Mouse (Mus musculus): ENCODE data around the gene Aff4. TPM values are rescaled to one million over a fixed set of nuclear protein-coding genes. Genes with fewer than 3 reads are reported as not detected.

The Aff4 gene
- total and polyA plus RNA-seq, 3 experiments, result 19.8 to 50.6 (median 22.1) TPM

GRCm38 (mm10) chr11:53445562-53445961 lies 94.9 kb downstream of the Aff4 start:
- DNase-seq (ENCODE audit: extremely low read depth), result no peak
- Histone ChIP-seq H3K79me2 (replicated peaks; ENCODE audit: control insufficient read depth, extremely low read depth, insufficient read depth, poor library complexity, severe bottlenecking) (no peaks in the 10 kb centered on the region), H3K4me3 (replicated peaks in 1 of 3; ENCODE audit: low read depth in 2 of 3, low read length in 2 of 3, poor library complexity in 1 of 3) (no peak overlapping the region), H3K4me1 (ENCODE audit: control insufficient read depth in 1 of 2, insufficient read depth in 2 of 2) (0 out of 4 replicates have a peak, but pooled peaks cover 0 to 2% of the 10 kb centered on the region in 2 experiments), H3K4me2 (ENCODE audit: insufficient read depth, low read depth, poor library complexity, severe bottlenecking) (no peak overlapping the region), H3K9me3 (replicated peaks; ENCODE audit: low read length) (no peaks in the 10 kb centered on the region), H3K27ac (ENCODE audit: insufficient read depth, low read depth) (no peak overlapping the region), H3K9ac (ENCODE audit: insufficient read depth, low read depth) (no peak overlapping the region), H3K36me3 (replicated peaks in 1 of 2; ENCODE audit: control insufficient read depth in 1 of 2, insufficient read depth in 1 of 2, low read length in 1 of 2) (no peaks in the 10 kb centered on the region), H3K27me3 (replicated peaks) (no peaks in the 10 kb centered on the region)
- dilution Hi-C loops (cut with MboI; ENCODE audit: extremely low pct_ligation_motif_present, extremely low pct_unique_long_range_greater_than_20kb, low sequenced_read_pairs) (no loop called here), in situ Hi-C loops (cut with MboI; ENCODE audit: low pct_ligation_motif_present, low pct_unique_long_range_greater_than_20kb, low sequenced_read_pairs) (no loop called here)
- TF ChIP-seq IRF4 (IDR thresholded peaks at IDR 0.05; ENCODE audit: low read depth, low read length) (no peak), TCF12 (IDR thresholded peaks at IDR 0.05; ENCODE audit: low read depth, low read length) (no peak), HCFC1 (IDR thresholded peaks at IDR 0.05; ENCODE audit: low read depth, low read length) (no peak), SMC3 (IDR thresholded peaks at IDR 0.05; ENCODE audit: low read depth, low read length) (no peak), MXI1 (IDR thresholded peaks at IDR 0.05; ENCODE audit: low read depth, low read length) (no peak), JUND (conservative IDR thresholded peaks at IDR 0.05; ENCODE audit: low read depth, low read length) (no peak), SIN3A (IDR thresholded peaks at IDR 0.05; ENCODE audit: low read length) (no peak), CHD2 (IDR thresholded peaks at IDR 0.05; ENCODE audit: low read length) (no peak), BHLHE40 (IDR thresholded peaks at IDR 0.05; ENCODE audit: low read depth, low read length) (no peak), ZC3H11A (IDR thresholded peaks at IDR 0.05; ENCODE audit: low read depth, low read length) (no peak), CHD1 (IDR thresholded peaks at IDR 0.05; ENCODE audit: low read depth, low read length) (no peak), PAX5 (IDR thresholded peaks at IDR 0.05; ENCODE audit: low read length) (no peak), ZKSCAN1 (IDR thresholded peaks at IDR 0.05; ENCODE audit: borderline replicate concordance, low read depth, low read length) (no peak), ETS1 (conservative IDR thresholded peaks at IDR 0.05; ENCODE audit: low read depth, low read length) (no peak), KAT2A (IDR thresholded peaks at IDR 0.05; ENCODE audit: insufficient replicate concordance, low read length) (no peak), MEF2A (IDR thresholded peaks at IDR 0.05; ENCODE audit: borderline replicate concordance, low read depth, low read length) (no peak), EP300 (IDR thresholded peaks at IDR 0.05; ENCODE audit: low read length) (no peak)

GRCm38 (mm10) chr11:53446183-53446582 lies 95.5 kb downstream of the Aff4 start:
- H3K4me1 ChIP-seq (ENCODE audit: control insufficient read depth in 1 of 2, insufficient read depth in 2 of 2), result 0 out of 4 replicates have a peak, but pooled peaks cover 0 to 2% of the 10 kb centered on the region in 2 experiments
- no peak for DNase-seq (ENCODE audit: extremely low read depth)
- H3K36me3 ChIP-seq (replicated peaks in 1 of 2; ENCODE audit: control insufficient read depth in 1 of 2, insufficient read depth in 1 of 2, low read length in 1 of 2), result no peaks in the 10 kb centered on the region
- TF ChIP-seq ZNF384 (IDR thresholded peaks at IDR 0.05; ENCODE audit: low read depth, low read length) (no peak), ETS1 (conservative IDR thresholded peaks at IDR 0.05; ENCODE audit: low read depth, low read length) (no peak), RAD21 (IDR thresholded peaks at IDR 0.05; ENCODE audit: low read depth, low read length) (no peak), NELFE (IDR thresholded peaks at IDR 0.05; ENCODE audit: low read depth, low read length) (no peak), TCF12 (IDR thresholded peaks at IDR 0.05; ENCODE audit: low read depth, low read length) (no peak), TBP (conservative IDR thresholded peaks at IDR 0.05; ENCODE audit: low read depth, low read length) (no peak), MXI1 (IDR thresholded peaks at IDR 0.05; ENCODE audit: low read depth, low read length) (no peak), MYC (IDR thresholded peaks at IDR 0.05; ENCODE audit: low read depth, low read length) (no peak), UBTF (IDR thresholded peaks at IDR 0.05; ENCODE audit: low read depth, low read length) (no peak), CHD2 (IDR thresholded peaks at IDR 0.05; ENCODE audit: low read length) (no peak), HCFC1 (IDR thresholded peaks at IDR 0.05; ENCODE audit: low read depth, low read length) (no peak), PAX5 (IDR thresholded peaks at IDR 0.05; ENCODE audit: low read length) (no peak), KAT2A (IDR thresholded peaks at IDR 0.05; ENCODE audit: insufficient replicate concordance, low read length) (no peak), RCOR1 (conservative IDR thresholded peaks at IDR 0.05; ENCODE audit: low read depth, low read length) (no peak), MEF2A (IDR thresholded peaks at IDR 0.05; ENCODE audit: borderline replicate concordance, low read depth, low read length) (no peak)
- H3K79me2 ChIP-seq (replicated peaks; ENCODE audit: control insufficient read depth, extremely low read depth, insufficient read depth, poor library complexity, severe bottlenecking), result no peaks in the 10 kb centered on the region
- H3K9me3 ChIP-seq (replicated peaks; ENCODE audit: low read length), result no peaks in the 10 kb centered on the region
- no peak overlapping the region for H3K4me2 ChIP-seq (ENCODE audit: insufficient read depth, low read depth, poor library complexity, severe bottlenecking)
- H3K4me3 ChIP-seq (replicated peaks in 1 of 3; ENCODE audit: low read depth in 2 of 3, low read length in 2 of 3, poor library complexity in 1 of 3), result no peak overlapping the region
- H3K27ac ChIP-seq (ENCODE audit: insufficient read depth, low read depth), result no peak overlapping the region
- in situ Hi-C loops (cut with MboI; ENCODE audit: low pct_ligation_motif_present, low pct_unique_long_range_greater_than_20kb, low sequenced_read_pairs), result no loop called here
- no peaks in the 10 kb centered on the region for H3K27me3 ChIP-seq (replicated peaks)
- H3K9ac ChIP-seq (ENCODE audit: insufficient read depth, low read depth), result no peak overlapping the region
- dilution Hi-C loops (cut with MboI; ENCODE audit: extremely low pct_ligation_motif_present, extremely low pct_unique_long_range_greater_than_20kb, low sequenced_read_pairs), result no loop called here
